Mouse (Mus musculus) MN1 (cell line): ENCODE data around the gene Ciz1.

Source experiments
- DNase-seq: peaks from one replicate; pipeline ENCODE4 v3.0.0-alpha.2; 2016; ENCODE audit warnings: low spot score

Gene Ciz1

GRCm38 (mm10) chr2:32418430-32419151 is 66.5 kb downstream of the Ciz1 start:
- no peak for DNase-seq

- DNase-seq = peak; percentile 56
Observed at GRCm38 (mm10) chr2:32419359-32419758, 67.2 kb downstream of the Ciz1 start.

- DNase-seq = no peak
Observed at GRCm38 (mm10) chr2:32420066-32420608, 68.0 kb downstream of the Ciz1 start.

- DNase-seq = no peak
Observed at GRCm38 (mm10) chr2:32420647-32421046, 68.5 kb downstream of the Ciz1 start.

GRCm38 (mm10) chr2:32421851-32422251 is 69.7 kb downstream of the Ciz1 start:
- no peak for DNase-seq

GRCm38 (mm10) chr2:32423481-32424331 is 71.6 kb downstream of the Ciz1 start:
- peak; percentile 89 for DNase-seq

GRCm38 (mm10) chr2:32424796-32425195 is 72.7 kb downstream of the Ciz1 start:
- DNase-seq = no peak

GRCm38 (mm10) chr2:32425568-32425967 is 73.4 kb downstream of the Ciz1 start:
- no peak for DNase-seq

- no peak for DNase-seq
Observed at GRCm38 (mm10) chr2:32426141-32426540, 74.0 kb downstream of the Ciz1 start.

GRCm38 (mm10) chr2:32427720-32428119 is 75.6 kb downstream of the Ciz1 start:
- DNase-seq = no peak

- DNase-seq = peak; percentile 84
Observed at GRCm38 (mm10) chr2:32428262-32428722, 76.2 kb downstream of the Ciz1 start.

GRCm38 (mm10) chr2:32429215-32429891 is 77.2 kb downstream of the Ciz1 start:
- no peak for DNase-seq
